ENCODE assay signal across 9 mouse cellular contexts in genomic region chr5:118483001-118483400, GRCm38 (mm10).
A peak's percentile ranks its signal among the peaks of the same experiment; 100 is the strongest.
DNase-seq lines count a peak whose midpoint lies in the region; ATAC-seq and TF ChIP-seq lines count a peak whose summit lies in the region.
"Had no signal": no experiment of that assay in that cellular context is flagged by ENCODE, and none has a peak within 500 bp of the region (broad histone marks: within the 10 kb centered on the region; RNA-seq: fewer than 3 reads in every experiment).

No protein-coding gene starts in this region.

- no peaks in the 10 kb centered on the region for H3K27me3 ChIP-seq in lung, embryonic 16.5 days (ENCODE audit: control insufficient read depth, insufficient read depth, low read depth, low read length)
- H3K27me3 ChIP-seq in kidney, adult 2 months (replicated peaks; ENCODE audit: control insufficient read depth, insufficient read depth, low read length): no peaks in the 10 kb centered on the region
- H3K27me3 ChIP-seq in liver, embryonic 16.5 days (ENCODE audit: control insufficient read depth, insufficient read depth, low read depth, low read length): no peaks in the 10 kb centered on the region

- H3K27ac ChIP-seq in lung, embryonic 16.5 days (ENCODE audit: low read length): no peak overlapping the region; the same call in 1 of the 2 replicates
- peak overlapping the region; percentile 60 for H3K27ac ChIP-seq in bone marrow, adult 2 months (ENCODE audit: control insufficient read depth, insufficient read depth, low read depth, low read length, poor library complexity)
- H3K27ac ChIP-seq in kidney, adult 2 months (ENCODE audit: insufficient read depth, low read depth, low read length): no peak overlapping the region
- H3K27ac ChIP-seq in liver, embryonic 16.5 days (ENCODE audit: low read length): peak overlapping the region; percentile 99

- peak overlapping the region; percentile 9 for H3K4me2 ChIP-seq in lung, embryonic 16.5 days (ENCODE audit: low read depth, low read length)
- H3K4me2 ChIP-seq in liver, embryonic 16.5 days (ENCODE audit: low read depth, low read length): peak overlapping the region; percentile 73

- H3K9me3 ChIP-seq in lung, embryonic 16.5 days (ENCODE audit: control insufficient read depth, low read length): no peaks in the 10 kb centered on the region
- no peaks in the 10 kb centered on the region for H3K9me3 ChIP-seq in liver, embryonic 16.5 days (replicated peaks; ENCODE audit: control insufficient read depth, low read length)

- no peak overlapping the region for H3K9ac ChIP-seq in lung, embryonic 16.5 days (ENCODE audit: low read length)
- peak overlapping the region; percentile 68 for H3K9ac ChIP-seq in liver, embryonic 16.5 days (ENCODE audit: low read depth, low read length)

- no peak for TF ChIP-seq CTCF in bone marrow, adult 2 months (IDR thresholded peaks at IDR 0.05; ENCODE audit: control insufficient read depth, insufficient read depth, low read length)
- TF ChIP-seq CTCF in kidney, adult 2 months (conservative IDR thresholded peaks at IDR 0.05; ENCODE audit: insufficient read depth, insufficient read length, low read depth, low read length): no peak

- TF ChIP-seq POLR2A in bone marrow, adult 2 months (IDR thresholded peaks at IDR 0.05; ENCODE audit: borderline replicate concordance, control insufficient read depth, low read depth, low read length): no peak
- TF ChIP-seq POLR2A in kidney, adult 2 months (IDR thresholded peaks at IDR 0.05; ENCODE audit: low read depth, low read length): no peak

- peaks cover 15% of the 10 kb centered on the region for H3K4me1 ChIP-seq in lung, embryonic 16.5 days (replicated peaks; ENCODE audit: control insufficient read depth, insufficient read depth, low read length)
- H3K4me1 ChIP-seq in bone marrow, adult 2 months (ENCODE audit: control insufficient read depth, insufficient read depth, low read length): peaks cover 14% of the 10 kb centered on the region
- no peaks in the 10 kb centered on the region for H3K4me1 ChIP-seq in kidney, adult 2 months (ENCODE audit: control insufficient read depth, insufficient read depth, low read length)
- H3K4me1 ChIP-seq in liver, embryonic 16.5 days (ENCODE audit: control insufficient read depth, low read depth, low read length): peaks cover 92% of the 10 kb centered on the region

- no peaks in the 10 kb centered on the region for H3K36me3 ChIP-seq in lung, embryonic 16.5 days (ENCODE audit: control insufficient read depth, insufficient read depth, low read length)
- no peaks in the 10 kb centered on the region for H3K36me3 ChIP-seq in kidney, adult 2 months (ENCODE audit: control insufficient read depth, insufficient read depth, low read length)
- no peaks in the 10 kb centered on the region for H3K36me3 ChIP-seq in liver, embryonic 16.5 days (ENCODE audit: control insufficient read depth, insufficient read depth)

- WGBS in lung, embryonic 16.5 days: 4% methylated on average over 7 of the region's 7 CpGs
- 2% methylated on average over 7 of the region's 7 CpGs for WGBS in bone marrow, adult 2 months
- WGBS in kidney, adult 2 months: 23% methylated on average over 7 of the region's 7 CpGs
- 9% methylated on average over 7 of the region's 7 CpGs for WGBS in liver, embryonic 16.5 days (ENCODE audit: insufficient replicate concordance)

- H3K4me3 ChIP-seq in lung, embryonic 16.5 days (ENCODE audit: low read length): no peak overlapping the region
- peak overlapping the region; percentile 17 for H3K4me3 ChIP-seq in bone marrow, adult 2 months (replicated peaks; ENCODE audit: control insufficient read depth, low read depth, low read length)
- H3K4me3 ChIP-seq in kidney, adult 2 months (ENCODE audit: insufficient read depth, low read depth, low read length): no peak overlapping the region
- peak overlapping the region; percentile 50 for H3K4me3 ChIP-seq in liver, embryonic 16.5 days (ENCODE audit: low read depth, low read length)

- no peak for ATAC-seq in lung, embryonic 16.5 days (ENCODE audit: low read depth)
- no peak for ATAC-seq in liver, embryonic 16.5 days (ENCODE audit: low read depth)
- ATAC-seq: midbrain, embryonic 16.5 days had no signal

- no peak for DNase-seq in lung, postnatal 36 days
- peak; percentile 64 for DNase-seq in kidney, adult 2 months
- DNase-seq in retina, embryonic 14.5 days (ENCODE audit: low spot score): no peak
- no peak for DNase-seq in ovary, postnatal 36 days (ENCODE audit: low spot score)
- DNase-seq: cerebellum, adult 9-11 months had no signal

Comparison
In these comparisons a context has a peak if more than half of its experiments do, and no peak if none do; other contexts are left out.
1. H3K27ac ChIP-seq: peak in bone marrow, adult 2 months (single experiment) and liver, embryonic 16.5 days (single experiment); none in lung, embryonic 16.5 days (single experiment) and kidney, adult 2 months (single experiment).
2. H3K4me3 ChIP-seq: peak in bone marrow, adult 2 months (single experiment) and liver, embryonic 16.5 days (single experiment); none in lung, embryonic 16.5 days (single experiment) and kidney, adult 2 months (single experiment).